Comparison of ENCODE assay signal across 8 mouse cellular contexts in genomic region chr2:25372644-25373391, GRCm38 (mm10). TPM values are rescaled to one million over a fixed set of nuclear protein-coding genes. Genes with fewer than 3 reads are reported as not detected.
DNase-seq lines count a peak whose midpoint lies in the region; ATAC-seq lines count a peak whose summit lies in the region.

No protein-coding gene starts in this region.

- peak overlapping the region; percentile 99 for H3K4me2 ChIP-seq in heart, embryonic 15.5 days
- peak overlapping the region; percentile 96 for H3K4me2 ChIP-seq in midbrain, embryonic 15.5 days

- no peak overlapping the region for H3K27ac ChIP-seq in heart, embryonic 15.5 days
- no peak overlapping the region for H3K27ac ChIP-seq in midbrain, embryonic 15.5 days

- H3K9ac ChIP-seq in heart, embryonic 15.5 days = peak overlapping the region; percentile 65
- peak overlapping the region; percentile 51 for H3K9ac ChIP-seq in midbrain, embryonic 15.5 days

- H3K4me1 ChIP-seq in heart, embryonic 15.5 days (replicated peaks) = peaks cover 24% of the 10 kb centered on the region
- peaks cover 21% of the 10 kb centered on the region for H3K4me1 ChIP-seq in midbrain, embryonic 15.5 days

- peaks cover 10% of the 10 kb centered on the region for H3K27me3 ChIP-seq in heart, embryonic 15.5 days
- peaks cover 4% of the 10 kb centered on the region; the same call in 1 of the 2 replicates for H3K27me3 ChIP-seq in midbrain, embryonic 15.5 days (replicated peaks)

- no peaks in the 10 kb centered on the region for H3K9me3 ChIP-seq in heart, embryonic 15.5 days (replicated peaks)
- H3K9me3 ChIP-seq in midbrain, embryonic 15.5 days = no peaks in the 10 kb centered on the region

- H3K4me3 ChIP-seq in heart, embryonic 15.5 days = peak overlapping the region; percentile 84
- H3K4me3 ChIP-seq in midbrain, embryonic 15.5 days = peak overlapping the region; percentile 54

- DNase-seq in heart, postnatal 25 days (ENCODE audit: low spot score) = no peak
- DNase-seq in c-Kit-positive CD71-positive TER-119-negative erythroid progenitor cells, embryonic 14.5 days (ENCODE audit: low read depth) = peak; percentile 56
- peak; percentile 38 for DNase-seq in induced T-regulatory cell, adult 2 months (ENCODE audit: low read depth)
- DNase-seq in right cerebral cortex, postnatal 10 days (ENCODE audit: low spot score in 2 of 2) = no peak
- DNase-seq in layer of hippocampus, adult 9-11 months = no peak
- DNase-seq in adrenal gland, adult 18-20 months (ENCODE audit: low spot score in 2 of 2) = no peak

- no peak for ATAC-seq in heart, embryonic 15.5 days (replicated peaks; ENCODE audit: insufficient number of reproducible peaks, insufficient read depth, low FRiP score, low read depth)
- 0 out of 2 replicates have a peak, but pooled peaks have one; percentile 16 for ATAC-seq in midbrain, embryonic 15.5 days (replicated peaks)

- 2% methylated on average over 42 of the region's 42 CpGs for WGBS in heart, embryonic 15.5 days
- 2% methylated on average over 42 of the region's 42 CpGs for WGBS in midbrain, embryonic 15.5 days

- intact Hi-C loops in heart, postnatal 25 days (cut with DNase I) = no loop called here

- H3K36me3 ChIP-seq in heart, embryonic 15.5 days = peaks cover 12% of the 10 kb centered on the region
- H3K36me3 ChIP-seq in midbrain, embryonic 15.5 days (replicated peaks) = no peaks in the 10 kb centered on the region

RNA-seq across cellular contexts. Expression of gene Sapcd2, which starts 0.7 kb away (rescaled TPM):
- 15.4 and 25.5 TPM in 2 replicates for polyA plus RNA-seq in heart, embryonic 15.5 days (2015; fragmentation: Nextera tagmentation; extraction: Ambion mirVana)
- total RNA-seq in heart, postnatal 25 days (2021) = under 1 TPM; 0.16 to 0.50 TPM
- 11.1 and 14.7 TPM in 2 replicates for polyA plus RNA-seq in midbrain, embryonic 15.5 days (2015; fragmentation: Nextera tagmentation; extraction: Ambion mirVana)
- total RNA-seq in adrenal gland, adult 18-20 months (2021) = not detected

RNA-seq across cellular contexts. Expression of gene Uap1l1, which starts 7.3 kb away (rescaled TPM):
- 13.9 and 16.0 TPM in 2 replicates for polyA plus RNA-seq in heart, embryonic 15.5 days (2015; fragmentation: Nextera tagmentation; extraction: Ambion mirVana)
- 1 to 10 TPM; 4.0 to 6.1 TPM for total RNA-seq in heart, postnatal 25 days (2021)
- 5.6 and 5.9 TPM in 2 replicates for polyA plus RNA-seq in midbrain, embryonic 15.5 days (2015; fragmentation: Nextera tagmentation; extraction: Ambion mirVana)
- total RNA-seq in adrenal gland, adult 18-20 months (2021) = 10 to 100 TPM; 18.8 to 20.9 TPM

RNA-seq across cellular contexts. Expression of gene Dpp7, which starts 16.7 kb away (rescaled TPM):
- 9.5 and 12.5 TPM in 2 replicates for polyA plus RNA-seq in heart, embryonic 15.5 days (2015; fragmentation: Nextera tagmentation; extraction: Ambion mirVana)
- 1 to 10 TPM; 3.0 to 3.4 TPM for total RNA-seq in heart, postnatal 25 days (2021)
- polyA plus RNA-seq in midbrain, embryonic 15.5 days (2015; fragmentation: Nextera tagmentation; extraction: Ambion mirVana) = 23.8 and 25.8 TPM in 2 replicates
- total RNA-seq in adrenal gland, adult 18-20 months (2021) = 10 to 100 TPM; 32.3 to 42.0 TPM

RNA-seq across cellular contexts. Expression of gene Entpd2, which starts 22.9 kb away (rescaled TPM):
- polyA plus RNA-seq in heart, embryonic 15.5 days (2015; fragmentation: Nextera tagmentation; extraction: Ambion mirVana) = 1.8 and 4.6 TPM in 2 replicates
- 10 to 100 TPM; 10.8 to 13.9 TPM for total RNA-seq in heart, postnatal 25 days (2021)
- 2.7 and 3.3 TPM in 2 replicates for polyA plus RNA-seq in midbrain, embryonic 15.5 days (2015; fragmentation: Nextera tagmentation; extraction: Ambion mirVana)
- total RNA-seq in adrenal gland, adult 18-20 months (2021) = 1 to 10 TPM; 3.2 to 8.3 TPM

RNA-seq across cellular contexts. Expression of gene Npdc1, which starts 26.3 kb away (rescaled TPM):
- 28.8 and 41.6 TPM in 2 replicates for polyA plus RNA-seq in heart, embryonic 15.5 days (2015; fragmentation: Nextera tagmentation; extraction: Ambion mirVana)
- 10 to 100 TPM; 25.1 to 27.7 TPM for total RNA-seq in heart, postnatal 25 days (2021)
- 498 and 520 TPM in 2 replicates for polyA plus RNA-seq in midbrain, embryonic 15.5 days (2015; fragmentation: Nextera tagmentation; extraction: Ambion mirVana)
- 100 to 1,000 TPM; 125 to 161 TPM for total RNA-seq in adrenal gland, adult 18-20 months (2021)

Comparison
In these comparisons a context has a peak if more than half of its experiments do, and no peak if none do; other contexts are left out.
1. DNase-seq: peak in c-Kit-positive CD71-positive TER-119-negative erythroid progenitor cells, embryonic 14.5 days (single experiment) and induced T-regulatory cell, adult 2 months (single experiment); none in heart, postnatal 25 days (single experiment), right cerebral cortex, postnatal 10 days (0 of 2), layer of hippocampus, adult 9-11 months (single experiment) and adrenal gland, adult 18-20 months (0 of 2).
2. RNA of gene Dpp7, which starts 16.7 kb away (total RNA-seq): 32.3 to 42.0 TPM in adrenal gland, adult 18-20 months; 3.0 to 3.4 TPM in heart, postnatal 25 days; every median in the first group is over 4 times any median in the second.